10 mouse cellular contexts compared by ENCODE assay signal in the genomic region with DNA sequence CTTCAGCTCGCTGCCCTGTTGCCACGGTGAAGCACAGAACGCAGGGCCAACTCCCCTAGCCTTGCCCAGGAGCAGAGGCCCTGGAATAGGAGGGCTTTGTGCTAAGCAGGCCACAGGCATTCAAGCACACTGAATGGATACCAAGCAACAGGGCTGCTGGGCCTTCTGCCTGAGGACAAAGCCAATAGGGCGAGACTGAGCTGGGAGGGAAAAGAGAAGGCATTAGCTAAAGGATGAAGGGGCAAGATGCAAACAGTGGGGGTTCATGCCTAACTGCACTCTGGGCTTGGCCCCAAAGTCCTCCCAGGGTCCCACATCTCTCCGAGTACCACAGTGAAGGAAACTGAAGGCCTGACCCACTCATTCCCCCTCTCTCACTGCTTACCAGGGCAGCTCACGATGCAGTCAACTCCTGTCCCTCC. TPM values are rescaled to one million over a fixed set of nuclear protein-coding genes. Genes with fewer than 3 reads are reported as not detected.
DNase-seq lines count a peak whose midpoint lies in the region; ATAC-seq lines count a peak whose summit lies in the region.
"Had no signal": no experiment of that assay in that cellular context is flagged by ENCODE, and none has a peak within 500 bp of the region (broad histone marks: within the 10 kb centered on the region; RNA-seq: fewer than 3 reads in every experiment).

No protein-coding gene starts in this region.

- no peak overlapping the region for H3K9ac ChIP-seq in hindbrain, embryonic 14.5 days
- H3K9ac ChIP-seq in midbrain, embryonic 13.5 days (replicated peaks): 0 out of 2 replicates have a peak overlapping the region, but pooled peaks have one; percentile 14
- H3K9ac ChIP-seq: heart, embryonic 12.5 days; liver, embryonic 13.5 days had no signal

- H3K36me3 ChIP-seq in embryonic facial prominence, embryonic 10.5 days (replicated peaks): peaks cover 16% of the 10 kb centered on the region
- no peaks in the 10 kb centered on the region for H3K36me3 ChIP-seq in hindbrain, embryonic 14.5 days (replicated peaks; ENCODE audit: control insufficient read depth, insufficient read depth)
- 0 out of 2 replicates have a peak, but pooled peaks cover 6% of the 10 kb centered on the region for H3K36me3 ChIP-seq in midbrain, embryonic 13.5 days
- H3K36me3 ChIP-seq in limb, embryonic 10.5 days: no peaks in the 10 kb centered on the region; the same call in 1 of the 2 replicates
- H3K36me3 ChIP-seq: heart, embryonic 12.5 days; liver, embryonic 13.5 days had no signal

- peak; percentile 62 for DNase-seq in cerebellum, adult 9-11 months
- no peak for DNase-seq in embryonic facial prominence, embryonic 10.5 days (ENCODE audit: low spot score)
- peak; percentile 50 for DNase-seq in hindbrain, embryonic 14.5 days (ENCODE audit: low spot score)
- no peak for DNase-seq in thymus, adult 18-20 months
- no peak for DNase-seq in adrenal gland, postnatal 25 days
- DNase-seq in limb, embryonic 10.5 days (ENCODE audit: low spot score): no peak
- DNase-seq: kidney, adult 18-20 months; liver, embryonic 13.5 days had no signal

- H3K9me3 ChIP-seq in embryonic facial prominence, embryonic 10.5 days: no peaks in the 10 kb centered on the region
- H3K9me3 ChIP-seq in hindbrain, embryonic 14.5 days (ENCODE audit: control insufficient read depth, low read length): no peaks in the 10 kb centered on the region
- peaks cover 3% of the 10 kb centered on the region; the same call in 1 of the 2 replicates for H3K9me3 ChIP-seq in midbrain, embryonic 13.5 days
- no peaks in the 10 kb centered on the region for H3K9me3 ChIP-seq in limb, embryonic 10.5 days (replicated peaks)
- H3K9me3 ChIP-seq: heart, embryonic 12.5 days; liver, embryonic 13.5 days had no signal

- 59% methylated on average over 6 of the region's 6 CpGs for WGBS in embryonic facial prominence, embryonic 10.5 days
- WGBS in hindbrain, embryonic 14.5 days: 18% methylated on average over 6 of the region's 6 CpGs
- 23% methylated on average over 6 of the region's 6 CpGs for WGBS in midbrain, embryonic 13.5 days
- 87% methylated on average over 6 of the region's 6 CpGs for WGBS in limb, embryonic 10.5 days

- ATAC-seq in hindbrain, embryonic 14.5 days (ENCODE audit: low FRiP score): peak; percentile 92
- peak; percentile 94 for ATAC-seq in midbrain, embryonic 13.5 days

- no peak overlapping the region for H3K4me2 ChIP-seq in hindbrain, embryonic 14.5 days (replicated peaks)
- no peak overlapping the region for H3K4me2 ChIP-seq in midbrain, embryonic 13.5 days (replicated peaks)
- H3K4me2 ChIP-seq: heart, embryonic 12.5 days; liver, embryonic 13.5 days had no signal

- H3K27me3 ChIP-seq in embryonic facial prominence, embryonic 10.5 days (replicated peaks; ENCODE audit: low read depth, poor library complexity, severe bottlenecking): no peaks in the 10 kb centered on the region
- no peaks in the 10 kb centered on the region for H3K27me3 ChIP-seq in hindbrain, embryonic 14.5 days (ENCODE audit: control insufficient read depth, insufficient read depth, low read length)
- no peaks in the 10 kb centered on the region for H3K27me3 ChIP-seq in midbrain, embryonic 13.5 days
- no peaks in the 10 kb centered on the region for H3K27me3 ChIP-seq in limb, embryonic 10.5 days (ENCODE audit: low read depth, poor library complexity, severe bottlenecking)
- H3K27me3 ChIP-seq: heart, embryonic 12.5 days; liver, embryonic 13.5 days had no signal

- H3K27ac ChIP-seq in embryonic facial prominence, embryonic 10.5 days (replicated peaks): peak overlapping the region; percentile 61
- peak overlapping the region; percentile 82 for H3K27ac ChIP-seq in hindbrain, embryonic 14.5 days
- H3K27ac ChIP-seq in midbrain, embryonic 13.5 days: peak overlapping the region; percentile 65; the same call in 1 of the 2 replicates
- no peak overlapping the region for H3K27ac ChIP-seq in limb, embryonic 10.5 days
- H3K27ac ChIP-seq: liver, embryonic 13.5 days had no signal

- peaks cover 10% of the 10 kb centered on the region for H3K4me1 ChIP-seq in embryonic facial prominence, embryonic 10.5 days
- no peaks in the 10 kb centered on the region for H3K4me1 ChIP-seq in hindbrain, embryonic 14.5 days (replicated peaks; ENCODE audit: control insufficient read depth, insufficient read depth, low read length)
- H3K4me1 ChIP-seq in midbrain, embryonic 13.5 days (replicated peaks): peaks cover 7% of the 10 kb centered on the region; the same call in 1 of the 2 replicates
- H3K4me1 ChIP-seq in limb, embryonic 10.5 days: 0 out of 2 replicates have a peak, but pooled peaks cover 4% of the 10 kb centered on the region

- H3K4me3 ChIP-seq in embryonic facial prominence, embryonic 10.5 days: no peak overlapping the region
- H3K4me3 ChIP-seq in hindbrain, embryonic 14.5 days (replicated peaks; ENCODE audit: low read length): no peak overlapping the region
- no peak overlapping the region for H3K4me3 ChIP-seq in midbrain, embryonic 13.5 days (replicated peaks)
- no peak overlapping the region for H3K4me3 ChIP-seq in limb, embryonic 10.5 days
- H3K4me3 ChIP-seq: heart, embryonic 12.5 days; liver, embryonic 13.5 days had no signal

RNA-seq across cellular contexts. Expression of a gene that starts 12.8 kb away (rescaled TPM):
- polyA plus RNA-seq in embryonic facial prominence, embryonic 10.5 days (2016; fragmentation: Nextera tagmentation; extraction: Ambion mirVana): 8.5 and 8.6 TPM in 2 replicates
- 27.8 and 30.4 TPM in 2 replicates for polyA plus RNA-seq in hindbrain, embryonic 14.5 days (2014; fragmentation: Nextera tagmentation; extraction: Ambion mirVana)
- polyA plus RNA-seq in midbrain, embryonic 13.5 days (2015; fragmentation: Nextera tagmentation; extraction: Ambion mirVana): 12.6 and 13.4 TPM in 2 replicates
- total RNA-seq in adrenal gland, postnatal 25 days (2021): 19.8 and 23.0 TPM in 2 replicates
- 6.4 and 6.5 TPM in 2 replicates for polyA plus RNA-seq in limb, embryonic 10.5 days (2016; fragmentation: Nextera tagmentation; extraction: Ambion mirVana)

RNA-seq across cellular contexts. Expression of a gene that starts 54.0 kb away (rescaled TPM):
- 2.3 and 3.6 TPM in 2 replicates for polyA plus RNA-seq in embryonic facial prominence, embryonic 10.5 days (2016; fragmentation: Nextera tagmentation; extraction: Ambion mirVana)
- polyA plus RNA-seq in hindbrain, embryonic 14.5 days (2014; fragmentation: Nextera tagmentation; extraction: Ambion mirVana): 21.3 and 24.6 TPM in 2 replicates
- polyA plus RNA-seq in midbrain, embryonic 13.5 days (2015; fragmentation: Nextera tagmentation; extraction: Ambion mirVana): 12.2 and 12.4 TPM in 2 replicates
- total RNA-seq in adrenal gland, postnatal 25 days (2021): 27.7 and 38.8 TPM in 2 replicates
- polyA plus RNA-seq in limb, embryonic 10.5 days (2016; fragmentation: Nextera tagmentation; extraction: Ambion mirVana): 3.2 and 4.3 TPM in 2 replicates

Comparison
In these comparisons a context has a peak if more than half of its experiments do, and no peak if none do; other contexts are left out.
1. DNase-seq: peak in cerebellum, adult 9-11 months (single experiment) and hindbrain, embryonic 14.5 days (single experiment); none in embryonic facial prominence, embryonic 10.5 days (single experiment), thymus, adult 18-20 months (0 of 2), adrenal gland, postnatal 25 days (single experiment) and limb, embryonic 10.5 days (single experiment).